Mouse (Mus musculus) stomach, postnatal 0 days (tissue): Measurements from ENCODE around the gene Zmynd8. TPM values are rescaled to one million over a fixed set of nuclear protein-coding genes. Genes with fewer than 3 reads are reported as not detected.

Experiments
- ATAC-seq: fragments of 200-750 bp; cut with Nextera tagmentation; 2 replicates; pipeline ENCODE4 v1.8.0; 2017; ENCODE audit not compliant: low FRiP score, low TSS enrichment
- DNase-seq: peaks from one replicate; pipeline ENCODE4 v3.0.0-alpha.2; 2016; ENCODE audit warnings: low spot score
- H3K27ac ChIP-seq: fragments of 300-500 bp; sonication (generic); replicated peaks from 2 replicates; pipeline ENCODE4 v1.5.1; 2014; ENCODE audit warnings: mild to moderate bottlenecking, control low read depth
- H3K27me3 ChIP-seq: fragments of 300-500 bp; sonication (generic); 2 replicates; pipeline ENCODE4 v1.6.1; 2014; ENCODE audit warnings: low read length; ENCODE audit not compliant: control insufficient read depth, insufficient read depth
- H3K36me3 ChIP-seq: fragments of 300-500 bp; sonication (generic); 2 replicates; pipeline ENCODE4 v1.6.1; 2014; ENCODE audit warnings: low read length, mixed read lengths; ENCODE audit not compliant: control insufficient read depth, insufficient read depth
- H3K4me1 ChIP-seq: fragments of 300-500 bp; sonication (generic); replicated peaks from 2 replicates; pipeline ENCODE4 v1.6.1; 2014; ENCODE audit warnings: antibody characterized with exemption; ENCODE audit not compliant: control insufficient read depth, insufficient read depth
- H3K4me2 ChIP-seq: fragments of 300-500 bp; sonication (generic); replicated peaks from 2 replicates; pipeline ENCODE4 v1.6.1; 2014; ENCODE audit warnings: low read depth, mild to moderate bottlenecking, control low read depth, moderate library complexity
- H3K4me3 ChIP-seq: fragments of 300-500 bp; sonication (generic); 2 replicates; pipeline ENCODE4 v1.5.1; 2014; ENCODE audit warnings: low read depth, low read length, control low read depth
- H3K9ac ChIP-seq: fragments of 300-500 bp; sonication (generic); 2 replicates; pipeline ENCODE4 v1.6.1; 2014; ENCODE audit warnings: mild to moderate bottlenecking, low read length, control low read depth, mixed read lengths
- H3K9me3 ChIP-seq: fragments of 300-500 bp; sonication (generic); 2 replicates; pipeline ENCODE4 v1.6.1; 2016; ENCODE audit warnings: low read length; ENCODE audit not compliant: control insufficient read depth
- CTCF ChIP-seq: IDR thresholded peaks from 2 replicates; pipeline ENCODE4 v1.5.1; 2016; ENCODE audit warnings: antibody characterized with exemption, low read depth, mild to moderate bottlenecking, moderate library complexity
- EP300 ChIP-seq: optimal IDR thresholded peaks from 2 replicates; pipeline ENCODE3; 2016; ENCODE audit warnings: antibody characterized with exemption
- WGBS: fragments of 180-500 bp; shearing (Covaris S2); extraction: QIAGEN DNeasy Blood & Tissue Kit; methylation state at CpG from one replicate; pipeline ENCODE4 v1.1.7; 2014; 5-methylcytosine and 5-hydroxymethylcytosine counted together
- polyA plus RNA-seq: library from polyadenylated mRNA; unstranded; fragments of >200 nt; fragmentation: Nextera tagmentation; extraction: Ambion mirVana; gene quantifications from 2 replicates; pipeline ENCODE4 v1.2.1, GENCODE M21; 2015

The Zmynd8 gene
- polyA plus RNA-seq, 1 experiment from 2014 or later: 29.7 TPM

GRCm38 (mm10) chr2:165885951-165886320 is 12.9 kb downstream of the Zmynd8 start:
- Histone ChIP-seq H3K4me2 (no peak overlapping the region), H3K27me3 (no peaks in the 10 kb centered on the region), H3K36me3 (no peaks in the 10 kb centered on the region), H3K4me1 (peaks cover 45% of the 10 kb centered on the region), H3K9me3 (no peaks in the 10 kb centered on the region), H3K4me3 (no peak overlapping the region), H3K9ac (peak overlapping the region; percentile 63), H3K27ac (peak overlapping the region; percentile 100)
- ATAC-seq (no peak), DNase-seq (no peak)
- TF ChIP-seq EP300: no peak
- TF ChIP-seq CTCF: no peak
- WGBS: 21% methylated on average over 4 of the region's 4 CpGs

GRCm38 (mm10) chr2:165885225-165885950 is 13.4 kb downstream of the Zmynd8 start:
- peak overlapping the region; percentile 63 for H3K9ac ChIP-seq
- peaks cover 46% of the 10 kb centered on the region for H3K4me1 ChIP-seq
- no peak overlapping the region for H3K4me3 ChIP-seq
- DNase-seq: peak; percentile 70
- no peaks in the 10 kb centered on the region for H3K9me3 ChIP-seq
- peak overlapping the region; percentile 100 for H3K27ac ChIP-seq
- H3K4me2 ChIP-seq: peak overlapping the region; percentile 32; the same call in 1 of the 2 replicates
- H3K36me3 ChIP-seq: no peaks in the 10 kb centered on the region
- TF ChIP-seq CTCF: peak; percentile 27; the same call in 1 of the 2 replicates
- TF ChIP-seq EP300: no peak
- ATAC-seq: peak; percentile 26; the same call in 1 of the 2 replicates
- H3K27me3 ChIP-seq: no peaks in the 10 kb centered on the region
- 7% methylated on average over 17 of the region's 17 CpGs for WGBS

- WGBS: 3% methylated on average over 21 of the region's 21 CpGs
- peak; percentile 64 for TF ChIP-seq EP300
- no peak for TF ChIP-seq CTCF
- H3K4me3 ChIP-seq: peak overlapping the region; percentile 19; the same call in 1 of the 2 replicates
Observed at GRCm38 (mm10) chr2:165884577-165885224, 14.1 kb downstream of the Zmynd8 start.

GRCm38 (mm10) chr2:165883846-165884576 is 14.8 kb downstream of the Zmynd8 start:
- WGBS: 3% methylated on average over 11 of the region's 11 CpGs
- H3K4me2 ChIP-seq: peak overlapping the region; percentile 52
- peak overlapping the region; percentile 100 for H3K27ac ChIP-seq
- no peaks in the 10 kb centered on the region for H3K36me3 ChIP-seq
- ATAC-seq: no peak; the same call in 1 of the 2 replicates
- DNase-seq: peak; percentile 48
- no peak for TF ChIP-seq EP300
- no peak for TF ChIP-seq CTCF
- H3K4me3 ChIP-seq: peak overlapping the region; percentile 19
- H3K27me3 ChIP-seq: no peaks in the 10 kb centered on the region
- H3K9me3 ChIP-seq: no peaks in the 10 kb centered on the region
- peak overlapping the region; percentile 65 for H3K9ac ChIP-seq
- H3K4me1 ChIP-seq: peaks cover 49% of the 10 kb centered on the region

More at GRCm38 (mm10) chr2:165884577-165885224, 14.1 kb downstream of the Zmynd8 start:
- no peaks in the 10 kb centered on the region for H3K27me3 ChIP-seq
- peak overlapping the region; percentile 65 for H3K9ac ChIP-seq
- H3K4me1 ChIP-seq: peaks cover 49% of the 10 kb centered on the region
- ATAC-seq (peak; percentile 36), DNase-seq (peak; percentile 95)
- peak overlapping the region; percentile 52 for H3K4me2 ChIP-seq
- H3K27ac ChIP-seq: peak overlapping the region; percentile 100
- H3K36me3 ChIP-seq: no peaks in the 10 kb centered on the region
- no peaks in the 10 kb centered on the region for H3K9me3 ChIP-seq

GRCm38 (mm10) chr2:165883006-165883405 is 15.8 kb downstream of the Zmynd8 start:
- DNase-seq (peak; percentile 62), ATAC-seq (peak; percentile 16; the same call in 1 of the 2 replicates)
- Histone ChIP-seq H3K4me1 (peaks cover 47% of the 10 kb centered on the region), H3K9me3 (no peaks in the 10 kb centered on the region), H3K27ac (peak overlapping the region; percentile 100), H3K4me2 (peak overlapping the region; percentile 52), H3K36me3 (no peaks in the 10 kb centered on the region), H3K27me3 (no peaks in the 10 kb centered on the region), H3K9ac (peak overlapping the region; percentile 54; the same call in 1 of the 2 replicates), H3K4me3 (peak overlapping the region; percentile 22)
- TF ChIP-seq CTCF: peak; percentile 32
- TF ChIP-seq EP300: no peak
- WGBS: 12% methylated on average over 6 of the region's 6 CpGs
